Mouse (Mus musculus): ENCODE results near the gene Olfr1034.

GRCm38 (mm10) chr2:86070189-86070588 is 24.5 kb downstream of the Olfr1034 start:
- TF ChIP-seq CTCF (IDR thresholded peaks at IDR 0.05; ENCODE audit: borderline replicate concordance, insufficient read depth, low read depth, low read length) (no peak), POLR2A (IDR thresholded peaks at IDR 0.05; ENCODE audit: borderline replicate concordance, insufficient read depth, low read length) (no peak)

Data from cerebellum, adult 2 months (tissue).